18 mouse cellular contexts compared by ENCODE assay signal in the genomic region with DNA sequence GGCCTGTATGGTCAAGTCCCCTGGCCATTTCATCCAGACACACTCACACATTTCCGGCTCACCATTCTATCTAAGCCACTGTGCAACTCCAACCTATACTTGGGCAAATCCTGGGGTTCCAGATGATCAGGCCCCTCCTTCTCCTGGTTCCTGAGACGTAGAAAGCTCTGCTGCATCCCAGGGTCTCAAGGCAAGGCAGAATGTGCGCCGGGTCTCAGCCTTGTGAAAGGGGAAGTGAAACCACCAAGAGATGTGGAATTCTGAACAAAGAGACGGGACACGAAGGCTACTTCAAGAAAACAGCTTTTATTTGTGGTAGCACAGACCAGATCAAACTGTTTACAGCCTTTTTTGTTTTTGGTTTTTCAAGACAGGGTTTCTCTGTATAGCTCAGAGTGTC.
"Had no signal": no experiment of that assay in that cellular context is flagged by ENCODE, and none has a peak within 500 bp of the region (broad histone marks: within the 10 kb centered on the region; RNA-seq: fewer than 3 reads in every experiment).

No protein-coding gene starts in this region.

- DNase-seq: kidney, adult 18-20 months; kidney, adult 9 months; kidney, postnatal 25 days; left cerebral cortex, postnatal 4 days; liver, postnatal 0 days; lung, embryonic 14.5 days; right cerebral cortex, postnatal 25 days; thymus, postnatal 14 days; thymus, postnatal 4 days had no signal

- H3K27me3 ChIP-seq: limb, embryonic 12.5 days; limb, embryonic 15.5 days; midbrain, embryonic 15.5 days; neural tube, embryonic 12.5 days; neural tube, embryonic 15.5 days had no signal

- H3K4me3 ChIP-seq: limb, embryonic 12.5 days; limb, embryonic 15.5 days; midbrain, embryonic 15.5 days; neural tube, embryonic 12.5 days; neural tube, embryonic 15.5 days had no signal

- H3K4me2 ChIP-seq: limb, embryonic 12.5 days; limb, embryonic 15.5 days; liver, embryonic 11.5 days; lung, embryonic 14.5 days; midbrain, embryonic 11.5 days; midbrain, embryonic 15.5 days; neural tube, embryonic 12.5 days; neural tube, embryonic 15.5 days had no signal

- H3K9me3 ChIP-seq: limb, embryonic 12.5 days; limb, embryonic 15.5 days; midbrain, embryonic 15.5 days; neural tube, embryonic 12.5 days; neural tube, embryonic 15.5 days had no signal

- ATAC-seq: midbrain, embryonic 15.5 days had no signal

- H3K4me1 ChIP-seq: limb, embryonic 12.5 days; limb, embryonic 15.5 days; midbrain, embryonic 15.5 days; neural tube, embryonic 12.5 days; neural tube, embryonic 15.5 days had no signal

- H3K9ac ChIP-seq: limb, embryonic 12.5 days; limb, embryonic 15.5 days; liver, embryonic 14.5 days; liver, postnatal 0 days; lung, embryonic 14.5 days; midbrain, embryonic 15.5 days; neural tube, embryonic 12.5 days; neural tube, embryonic 15.5 days had no signal

- H3K27ac ChIP-seq: limb, embryonic 12.5 days; limb, embryonic 15.5 days; liver, embryonic 14.5 days; midbrain, embryonic 15.5 days; neural tube, embryonic 12.5 days; neural tube, embryonic 15.5 days; stomach, postnatal 0 days had no signal
